Mouse (Mus musculus): Measurements from ENCODE around the gene Flvcr2. TPM values are rescaled to one million over a fixed set of nuclear protein-coding genes. Genes with fewer than 3 reads are reported as not detected.
A peak's percentile ranks its signal among the peaks of the same experiment; 100 is the strongest.

Flvcr2 gene
- polyA plus RNA-seq, 1 experiment from 2014 or later: 7.0 TPM

DNA sequence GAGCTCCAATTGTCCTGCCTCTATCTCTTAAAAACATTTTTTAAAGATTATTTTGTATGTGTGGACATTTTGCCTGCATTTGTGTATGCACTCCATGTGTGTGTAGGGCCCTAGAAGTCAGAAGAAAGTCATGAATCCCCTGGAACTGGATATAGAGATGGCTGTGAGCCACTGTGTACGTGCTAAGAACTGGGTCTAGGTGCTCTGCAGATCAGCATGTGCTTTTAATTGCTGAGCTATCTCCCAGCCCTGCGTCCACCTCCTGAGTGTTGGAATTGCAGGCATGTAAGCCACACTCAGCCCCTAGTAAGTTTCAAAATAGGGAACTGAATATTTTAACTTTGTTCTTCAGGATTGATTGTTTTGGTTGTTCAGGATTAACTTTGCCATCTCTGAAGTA, 88.2 kb downstream of the Flvcr2 start:
- no peak overlapping the region for H3K9ac ChIP-seq (ENCODE audit: low read depth, low read length)
- DNase-seq (ENCODE audit: low spot score): no peak
- no peak overlapping the region for H3K27ac ChIP-seq
- no peak for ATAC-seq (replicated peaks; ENCODE audit: low FRiP score, low read depth)
- no peaks in the 10 kb centered on the region for H3K27me3 ChIP-seq (ENCODE audit: insufficient read depth, low read length)
- no peak for TF ChIP-seq CTCF (IDR thresholded peaks at IDR 0.05; ENCODE audit: low read depth)
- H3K4me3 ChIP-seq (replicated peaks; ENCODE audit: low read depth, low read length): no peak overlapping the region
- no peaks in the 10 kb centered on the region for H3K4me1 ChIP-seq (replicated peaks; ENCODE audit: insufficient read depth, low read length)
- no peaks in the 10 kb centered on the region for H3K9me3 ChIP-seq (replicated peaks; ENCODE audit: low read length)
- WGBS: 96% methylated on average over 2 of the region's 2 CpGs
- H3K36me3 ChIP-seq (ENCODE audit: insufficient read depth, low read length): peaks cover 6% of the 10 kb centered on the region; the same call in 1 of the 2 replicates
- no peak overlapping the region for H3K4me2 ChIP-seq (ENCODE audit: low read length)

DNA sequence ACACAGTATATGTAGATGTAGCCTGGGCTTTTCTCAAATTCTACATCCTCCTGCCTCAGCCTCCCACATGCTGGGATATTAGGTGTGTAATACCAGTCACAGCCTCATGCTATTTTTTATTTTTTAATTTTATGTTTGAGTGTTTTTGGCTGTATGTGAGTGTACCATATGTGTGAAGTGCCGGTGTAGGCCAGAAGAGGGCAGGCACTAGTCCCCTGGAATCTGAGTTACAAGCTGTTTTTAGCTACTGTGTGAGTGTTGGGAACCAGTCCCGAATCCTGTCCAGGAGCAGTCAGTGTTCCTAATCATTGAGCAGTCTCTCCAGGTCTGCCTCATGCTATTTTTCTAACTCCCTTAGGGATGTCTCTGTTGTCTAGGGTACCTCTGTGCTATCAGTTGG, 91.4 kb downstream of the Flvcr2 start:
- no peak for TF ChIP-seq CTCF (IDR thresholded peaks at IDR 0.05; ENCODE audit: low read depth)
- H3K27ac ChIP-seq: no peak overlapping the region
- 88% methylated on average over 2 of the region's 2 CpGs for WGBS

DNA sequence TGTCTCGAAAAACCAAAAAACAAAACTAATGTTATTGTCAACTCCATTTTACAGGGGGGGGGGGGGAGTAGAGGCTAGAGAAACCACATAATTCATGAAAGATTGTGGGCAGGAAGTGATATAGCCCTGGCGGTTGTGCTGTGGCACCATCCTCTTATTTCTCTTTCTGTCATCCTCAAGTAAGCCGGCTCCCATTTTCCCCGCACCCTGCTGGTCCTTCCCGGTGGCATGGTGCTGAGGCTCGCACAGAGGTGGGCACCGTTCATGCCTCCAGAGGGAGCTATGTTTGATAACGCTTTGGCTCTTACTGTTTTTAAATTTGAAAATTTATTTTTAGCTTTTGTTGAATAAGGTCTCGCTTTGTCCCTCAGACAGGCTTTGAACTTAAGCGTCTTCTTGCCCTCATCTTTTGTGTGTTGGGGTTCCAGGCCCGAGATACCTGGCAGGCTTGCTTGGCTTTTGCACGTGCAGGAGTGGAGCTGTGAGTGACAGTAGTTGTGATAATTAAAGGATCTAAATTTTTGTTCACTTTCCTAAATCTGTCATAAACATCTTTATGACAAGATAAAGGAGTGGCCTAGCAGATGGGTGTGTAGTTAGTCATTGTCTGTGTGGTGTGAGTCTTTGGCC, 93.1 kb downstream of the Flvcr2 start:
- Histone ChIP-seq H3K27ac (no peak overlapping the region), H3K4me3 (replicated peaks; ENCODE audit: low read depth, low read length) (no peak overlapping the region), H3K36me3 (ENCODE audit: insufficient read depth, low read length) (peaks cover 7% of the 10 kb centered on the region; the same call in 1 of the 2 replicates), H3K4me2 (ENCODE audit: low read length) (no peak overlapping the region), H3K9ac (ENCODE audit: low read depth, low read length) (no peak overlapping the region), H3K9me3 (replicated peaks; ENCODE audit: low read length) (no peaks in the 10 kb centered on the region), H3K4me1 (replicated peaks; ENCODE audit: insufficient read depth, low read length) (no peaks in the 10 kb centered on the region), H3K27me3 (ENCODE audit: insufficient read depth, low read length) (no peaks in the 10 kb centered on the region)
- 90% methylated on average over 12 of the region's 12 CpGs for WGBS
- DNase-seq (ENCODE audit: low spot score): no peak
- ATAC-seq (replicated peaks; ENCODE audit: low FRiP score, low read depth): no peak
- TF ChIP-seq CTCF (IDR thresholded peaks at IDR 0.05; ENCODE audit: low read depth): no peak

More for the DNA sequence above, 91.4 kb downstream of the Flvcr2 start:
- no peak overlapping the region for H3K4me2 ChIP-seq (ENCODE audit: low read length)
- no peaks in the 10 kb centered on the region for H3K27me3 ChIP-seq (ENCODE audit: insufficient read depth, low read length)
- H3K9ac ChIP-seq (ENCODE audit: low read depth, low read length): no peak overlapping the region
- ATAC-seq (replicated peaks; ENCODE audit: low FRiP score, low read depth) (no peak), DNase-seq (ENCODE audit: low spot score) (no peak)
- no peak overlapping the region for H3K4me3 ChIP-seq (replicated peaks; ENCODE audit: low read depth, low read length)
- H3K36me3 ChIP-seq (ENCODE audit: insufficient read depth, low read length): peaks cover 6% of the 10 kb centered on the region; the same call in 1 of the 2 replicates
- no peaks in the 10 kb centered on the region for H3K9me3 ChIP-seq (replicated peaks; ENCODE audit: low read length)
- no peaks in the 10 kb centered on the region for H3K4me1 ChIP-seq (replicated peaks; ENCODE audit: insufficient read depth, low read length)

DNA sequence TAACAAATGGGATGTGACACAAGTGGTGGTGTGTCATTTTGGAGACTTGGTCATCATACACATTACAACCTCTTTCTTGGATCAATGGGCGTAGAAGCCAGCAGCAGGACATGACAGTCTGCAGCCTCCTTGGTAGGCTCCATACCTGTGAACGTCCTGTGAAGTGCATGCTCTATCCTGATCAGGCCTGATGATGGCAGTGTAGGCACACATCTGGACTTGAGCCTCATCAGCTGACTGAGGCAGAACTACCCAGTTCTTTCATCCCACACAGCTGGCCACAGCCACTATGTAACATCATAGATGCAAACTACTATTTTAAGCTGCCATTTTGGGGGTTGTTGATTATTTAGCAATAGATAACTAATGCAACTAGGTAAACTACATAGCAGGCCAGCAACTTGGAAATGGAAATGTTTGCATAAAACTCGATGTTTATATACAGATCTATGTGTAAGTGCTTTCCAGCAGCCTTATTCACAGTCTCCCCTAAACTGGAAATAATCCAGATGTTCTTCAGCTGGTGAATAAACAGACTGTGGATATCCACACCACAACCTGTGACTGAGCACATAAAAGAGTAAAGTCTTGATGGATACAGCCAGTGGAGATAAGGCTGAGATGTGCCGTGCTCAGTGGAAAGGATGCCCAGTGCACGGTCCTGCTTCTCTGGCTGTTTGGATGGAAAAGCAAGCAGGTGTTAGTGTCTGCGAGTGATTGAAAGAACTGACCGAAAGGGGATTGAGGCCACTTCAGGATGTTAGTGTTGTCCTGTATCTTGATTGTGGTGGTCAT, 102.0 kb downstream of the Flvcr2 start:
- no peak overlapping the region for H3K4me3 ChIP-seq (replicated peaks; ENCODE audit: low read depth, low read length)
- WGBS: 78% methylated on average over 7 of the region's 7 CpGs
- H3K9me3 ChIP-seq (replicated peaks; ENCODE audit: low read length): no peaks in the 10 kb centered on the region
- H3K9ac ChIP-seq (ENCODE audit: low read depth, low read length): no peak overlapping the region
- peak; percentile 63 for ATAC-seq (replicated peaks; ENCODE audit: low FRiP score, low read depth)
- H3K4me2 ChIP-seq (ENCODE audit: low read length): no peak overlapping the region
- H3K27me3 ChIP-seq (ENCODE audit: insufficient read depth, low read length): no peaks in the 10 kb centered on the region
- H3K27ac ChIP-seq: no peak overlapping the region
- DNase-seq (ENCODE audit: low spot score): peak; percentile 64
- peak; percentile 73 for TF ChIP-seq CTCF (IDR thresholded peaks at IDR 0.05; ENCODE audit: low read depth)
- H3K4me1 ChIP-seq (replicated peaks; ENCODE audit: insufficient read depth, low read length): no peaks in the 10 kb centered on the region
- 0 out of 2 replicates have a peak, but pooled peaks cover 3% of the 10 kb centered on the region for H3K36me3 ChIP-seq (ENCODE audit: insufficient read depth, low read length)

DNA sequence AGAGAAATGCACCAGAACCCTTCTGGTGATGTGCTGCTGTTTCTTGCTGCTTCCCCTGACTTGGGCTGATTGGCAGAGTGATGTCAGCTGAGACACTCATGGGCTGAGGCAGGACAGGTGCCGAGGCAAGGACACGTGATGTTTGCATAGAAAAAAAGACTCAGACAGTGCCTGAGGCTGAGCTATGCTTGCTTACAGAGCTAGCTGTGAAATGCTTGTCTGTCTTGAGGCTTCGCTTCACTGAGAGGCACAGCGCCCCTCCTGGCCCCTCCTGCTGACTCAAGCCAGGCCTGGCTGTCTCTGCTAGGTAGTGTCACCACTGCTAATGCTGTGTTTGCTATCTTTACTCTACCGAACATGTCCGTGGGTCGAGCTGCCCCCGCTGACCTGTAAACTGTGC, 104.3 kb downstream of the Flvcr2 start:
- Histone ChIP-seq H3K4me2 (ENCODE audit: low read length) (no peak overlapping the region), H3K27ac (no peak overlapping the region), H3K4me3 (replicated peaks; ENCODE audit: low read depth, low read length) (no peak overlapping the region), H3K9me3 (replicated peaks; ENCODE audit: low read length) (no peaks in the 10 kb centered on the region), H3K4me1 (replicated peaks; ENCODE audit: insufficient read depth, low read length) (no peaks in the 10 kb centered on the region), H3K36me3 (ENCODE audit: insufficient read depth, low read length) (no peaks in the 10 kb centered on the region), H3K9ac (ENCODE audit: low read depth, low read length) (no peak overlapping the region), H3K27me3 (ENCODE audit: insufficient read depth, low read length) (no peaks in the 10 kb centered on the region)
- ATAC-seq (replicated peaks; ENCODE audit: low FRiP score, low read depth) (no peak), DNase-seq (ENCODE audit: low spot score) (no peak)
- 77% methylated on average over 8 of the region's 8 CpGs for WGBS
- TF ChIP-seq CTCF (IDR thresholded peaks at IDR 0.05; ENCODE audit: low read depth): no peak

DNA sequence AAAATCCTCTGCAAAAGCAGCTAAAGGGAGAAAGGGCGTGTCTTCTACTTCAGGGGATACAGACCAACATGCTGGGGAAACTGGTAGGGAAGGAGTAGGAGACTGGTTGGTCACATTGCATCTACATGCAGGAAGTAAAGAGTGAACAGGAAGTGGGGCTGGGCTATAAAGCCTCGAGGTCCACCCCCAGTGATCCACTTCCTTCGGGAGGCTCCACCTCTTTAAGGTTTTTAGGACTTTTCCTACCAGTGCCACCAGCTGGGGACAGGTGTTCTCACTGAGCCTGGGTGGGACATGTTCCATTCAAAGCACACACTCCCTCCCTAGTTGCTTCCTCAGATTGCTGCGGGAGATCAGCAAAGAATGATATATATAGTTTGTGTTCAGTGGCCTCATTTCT, 107.5 kb downstream of the Flvcr2 start:
- 75% methylated on average over 4 of the region's 4 CpGs for WGBS
- Histone ChIP-seq H3K27ac (no peak overlapping the region), H3K9ac (ENCODE audit: low read depth, low read length) (no peak overlapping the region)

More for the DNA sequence above, 107.5 kb downstream of the Flvcr2 start:
- Histone ChIP-seq H3K4me1 (replicated peaks; ENCODE audit: insufficient read depth, low read length) (no peaks in the 10 kb centered on the region), H3K36me3 (ENCODE audit: insufficient read depth, low read length) (no peaks in the 10 kb centered on the region), H3K27me3 (ENCODE audit: insufficient read depth, low read length) (no peaks in the 10 kb centered on the region), H3K4me3 (replicated peaks; ENCODE audit: low read depth, low read length) (no peak overlapping the region), H3K9me3 (replicated peaks; ENCODE audit: low read length) (no peaks in the 10 kb centered on the region), H3K4me2 (ENCODE audit: low read length) (no peak overlapping the region)
- DNase-seq (ENCODE audit: low spot score) (no peak), ATAC-seq (replicated peaks; ENCODE audit: low FRiP score, low read depth) (no peak)
- TF ChIP-seq CTCF (IDR thresholded peaks at IDR 0.05; ENCODE audit: low read depth): no peak
